Mouse (Mus musculus): ENCODE results near the gene Enox1. TPM values are rescaled to one million over a fixed set of nuclear protein-coding genes. Genes with fewer than 3 reads are reported as not detected.
A peak's percentile ranks its signal among the peaks of the same experiment; 100 is the strongest.
"Not testable (repeated sequence)": the region's sequence is repeated elsewhere in the genome, so short reads cannot be mapped to it uniquely, and the experiment has no call there.

The Enox1 gene
- total RNA-seq (2021), result 1 to 10 TPM; 4.9 to 9.4 TPM
- long read RNA-seq, experiment 1, partial matches to known transcripts, result 0 of 9 reads
- long read RNA-seq, experiment 1, other reads (novel, unspliced or antisense), result 9 of 9 reads
- long read RNA-seq, experiment 2, partial matches to known transcripts, result 0 of 2 reads
- long read RNA-seq, experiment 2, other reads (novel, unspliced or antisense), result 2 of 2 reads

DNA sequence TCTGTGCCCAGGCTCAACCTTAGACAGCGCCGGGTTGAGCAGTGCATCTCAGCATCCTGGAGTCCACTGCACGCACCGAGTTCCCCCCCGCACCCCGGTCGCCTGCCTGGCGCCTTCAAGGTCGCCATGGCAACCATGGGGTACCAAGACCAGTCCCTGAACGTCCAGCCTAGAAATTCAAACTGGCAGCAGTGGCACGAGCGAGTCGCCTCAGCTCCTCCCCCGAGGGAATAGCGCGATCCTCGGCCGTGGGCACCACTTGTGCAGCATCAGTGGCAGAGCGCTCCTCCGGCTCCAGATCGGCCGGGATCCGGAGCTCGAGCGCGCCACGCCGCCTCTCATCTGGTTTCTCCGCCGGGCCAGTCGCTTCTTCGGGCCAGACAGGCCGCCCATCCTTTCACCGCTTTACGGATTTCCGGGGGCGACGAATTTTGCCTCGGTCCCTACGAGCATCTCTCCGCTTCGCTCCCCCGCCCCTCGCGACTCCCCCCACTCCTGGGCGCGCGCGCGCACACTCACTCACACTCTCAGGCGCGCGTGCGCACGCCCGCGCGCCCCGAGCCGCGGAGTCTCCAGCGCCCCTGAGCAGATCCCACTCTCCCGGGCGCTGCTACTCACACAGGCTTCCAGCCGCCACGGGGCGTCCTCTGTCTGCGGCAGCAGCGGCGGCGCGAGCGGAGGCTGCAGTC lies at the start of gene Enox1:
Gene Enox1 (plus strand): TSS at position 542 of the 689 bp plus-strand sequence.
- peak; percentile 75 for DNase-seq

- DNase-seq, result not testable (repeated sequence)
Observed at GRCm38 (mm10) chr14:77110622-77111021, 45.9 kb upstream of the Enox1 start.

DNA sequence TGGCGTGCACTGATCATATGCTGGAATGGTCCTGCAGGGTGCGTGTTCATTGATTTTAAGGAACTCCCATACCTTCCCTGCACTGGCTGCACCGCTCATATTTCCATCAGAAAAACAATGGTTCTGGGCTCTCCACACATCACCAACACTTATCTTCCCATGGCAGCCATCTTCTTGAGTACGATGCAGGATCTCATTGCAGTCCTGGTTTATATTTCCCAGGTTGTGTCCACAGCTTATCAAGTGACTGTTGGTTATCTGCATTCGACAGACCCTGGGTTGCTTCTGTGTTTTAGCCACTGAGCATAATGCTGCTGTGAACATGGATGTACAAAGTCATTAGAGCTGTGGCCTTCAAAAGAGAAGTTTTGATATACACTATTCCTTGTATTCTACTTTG lies 26.0 kb upstream of the Enox1 start:
- DNase-seq, result no peak

- DNase-seq, result no peak
Observed at GRCm38 (mm10) chr14:77136936-77137335, 19.6 kb upstream of the Enox1 start.

DNA sequence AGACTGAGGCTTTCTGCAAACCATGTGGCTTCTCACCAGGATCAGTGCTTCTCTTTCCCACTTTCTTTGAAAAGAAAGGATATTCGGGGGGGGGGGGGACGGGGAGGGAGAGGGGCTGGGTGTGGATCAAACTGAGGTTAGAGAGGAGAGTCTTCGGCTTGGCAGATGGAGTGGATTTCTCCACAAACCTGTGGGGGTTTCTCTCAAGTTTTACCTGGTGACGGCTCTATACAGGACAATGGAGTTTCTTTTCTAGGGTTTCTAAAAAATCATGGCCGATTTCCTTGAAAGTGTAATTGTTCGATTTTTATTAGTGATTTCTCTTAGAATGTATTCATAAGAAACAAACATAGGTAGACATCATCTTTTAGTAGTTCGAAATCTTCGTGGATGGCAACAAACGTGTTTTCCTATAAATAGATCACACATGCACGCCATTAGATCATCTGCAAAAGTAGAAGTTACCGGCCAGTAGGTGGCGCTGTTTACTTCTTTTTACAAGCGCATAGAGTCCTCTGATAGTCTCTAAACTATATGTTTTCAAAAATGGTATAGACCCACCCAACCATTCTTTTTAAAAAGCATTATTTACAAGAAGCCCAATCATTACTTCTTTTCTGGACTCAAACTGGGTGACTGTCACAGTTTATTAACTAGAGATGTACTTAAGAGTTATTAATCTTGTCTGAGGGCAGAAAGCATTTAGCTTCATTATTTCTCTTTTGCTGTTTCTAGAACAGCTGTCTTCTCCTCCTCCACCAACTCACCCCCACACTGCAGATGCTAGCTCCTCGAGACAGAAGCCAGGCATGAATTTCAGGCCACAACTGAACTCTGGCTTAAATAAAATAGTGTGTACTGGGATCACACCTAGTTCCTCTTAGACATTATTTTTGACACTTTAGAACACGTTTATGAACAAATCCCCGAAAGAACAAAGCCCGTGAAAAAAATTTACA lies 15.0 kb upstream of the Enox1 start:
- peak; percentile 86 for DNase-seq

DNA sequence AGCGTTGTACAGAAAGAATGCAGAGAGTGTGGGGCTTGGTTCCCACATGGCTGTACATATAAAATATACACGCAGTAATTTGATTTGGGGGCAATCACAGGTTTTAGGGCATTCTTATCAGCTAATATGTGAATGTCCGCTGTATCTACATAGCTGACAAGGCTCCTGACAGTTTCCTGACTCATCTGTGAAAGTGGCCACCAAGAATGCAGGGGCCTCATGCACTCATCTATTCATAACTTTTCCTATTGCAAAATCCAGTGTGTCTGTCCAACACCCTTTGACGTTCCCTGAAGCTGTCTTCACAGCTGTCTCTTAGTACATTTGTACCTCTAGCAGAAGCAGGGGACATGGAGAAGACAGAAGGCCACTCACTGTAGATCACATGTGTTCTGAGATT lies 11.5 kb upstream of the Enox1 start:
- no peak for DNase-seq

DNA sequence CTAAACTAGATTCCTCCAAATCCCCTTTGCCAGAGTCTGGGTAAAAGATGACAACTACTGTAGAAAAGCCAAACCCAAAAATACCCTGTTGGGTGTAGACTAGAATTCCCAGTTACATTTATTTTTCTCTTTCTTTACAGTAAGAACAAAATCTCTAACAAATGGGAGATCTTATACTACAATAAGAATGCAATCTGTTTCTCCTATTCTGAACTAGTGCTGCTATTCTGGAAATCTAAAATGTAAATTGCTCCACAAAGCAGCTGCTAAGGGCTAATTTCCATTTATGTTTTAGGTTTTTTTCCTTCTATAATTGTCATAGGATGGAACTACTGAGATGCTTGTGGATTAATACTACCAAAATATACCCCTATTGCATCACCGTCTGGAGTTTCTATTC lies 8.9 kb upstream of the Enox1 start:
- DNase-seq, result no peak

- DNase-seq, result no peak
Observed at GRCm38 (mm10) chr14:77150556-77150955, 6.0 kb upstream of the Enox1 start.

- DNase-seq, result peak; percentile 20
Observed at GRCm38 (mm10) chr14:77151431-77151830, 5.1 kb upstream of the Enox1 start.

DNA sequence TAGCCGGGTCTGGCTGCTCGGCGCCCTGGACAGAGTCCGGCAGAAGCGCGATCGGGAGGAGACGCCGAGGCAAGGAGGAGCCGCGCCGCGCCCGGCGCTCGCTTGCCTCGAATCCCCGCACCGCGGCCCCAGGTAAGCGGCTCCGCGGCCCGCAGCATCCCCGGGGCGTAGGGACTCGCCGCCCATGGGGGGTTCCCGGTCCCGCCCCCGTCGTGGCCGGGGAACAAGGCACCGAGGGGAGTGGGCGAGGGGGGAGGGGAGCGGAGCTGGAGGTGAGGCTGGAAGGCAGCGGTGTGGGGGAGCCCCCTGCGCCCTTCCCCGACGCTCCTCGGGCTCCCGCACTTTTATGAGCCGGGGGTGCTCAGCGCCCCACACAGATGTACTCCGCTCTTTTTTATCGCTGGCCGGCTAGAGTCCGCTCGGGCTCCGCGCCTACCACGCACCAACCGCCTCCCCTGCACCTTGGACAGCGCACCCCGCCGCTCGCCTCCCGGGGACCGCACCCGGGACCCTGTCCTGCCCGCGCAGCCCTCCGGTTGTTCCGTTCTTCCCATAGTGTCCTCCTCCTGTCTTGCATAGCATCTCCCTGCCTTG lies 445 bp downstream of the Enox1 start:
- peak; percentile 61 for DNase-seq

GRCm38 (mm10) chr14:77157505-77157911 lies 945 bp downstream of the Enox1 start:
- DNase-seq, result peak; percentile 84

- no peak for DNase-seq
Observed at GRCm38 (mm10) chr14:77159397-77159796, 2.8 kb downstream of the Enox1 start.

DNA sequence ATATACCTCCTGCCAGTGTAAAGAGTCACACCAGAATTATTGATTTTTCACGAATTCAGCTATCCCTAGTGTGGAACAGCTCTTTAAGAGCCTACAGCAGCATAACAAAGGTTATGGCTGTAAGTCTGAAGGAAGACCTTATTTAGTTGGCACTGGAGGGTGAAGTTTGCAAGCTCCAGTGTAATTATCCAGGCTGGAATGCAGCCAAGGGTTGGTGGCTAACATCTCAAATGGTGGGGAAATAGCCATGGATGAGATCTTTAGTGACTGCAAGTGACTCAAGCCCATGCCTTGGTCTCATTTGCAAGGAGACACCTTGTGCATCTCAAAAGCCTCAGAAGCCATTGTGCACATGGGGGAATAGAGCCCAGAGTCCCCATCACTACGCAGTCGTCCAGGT lies 5.9 kb downstream of the Enox1 start:
- peak; percentile 11 for DNase-seq

- no peak for DNase-seq
Observed at GRCm38 (mm10) chr14:77164396-77164795, 7.8 kb downstream of the Enox1 start.

GRCm38 (mm10) chr14:77168161-77168560 lies 11.6 kb downstream of the Enox1 start:
- DNase-seq, result no peak

- DNase-seq, result no peak
Observed at GRCm38 (mm10) chr14:77174491-77174890, 17.9 kb downstream of the Enox1 start.

- no peak for DNase-seq
Observed at GRCm38 (mm10) chr14:77174931-77175330, 18.4 kb downstream of the Enox1 start.

DNA sequence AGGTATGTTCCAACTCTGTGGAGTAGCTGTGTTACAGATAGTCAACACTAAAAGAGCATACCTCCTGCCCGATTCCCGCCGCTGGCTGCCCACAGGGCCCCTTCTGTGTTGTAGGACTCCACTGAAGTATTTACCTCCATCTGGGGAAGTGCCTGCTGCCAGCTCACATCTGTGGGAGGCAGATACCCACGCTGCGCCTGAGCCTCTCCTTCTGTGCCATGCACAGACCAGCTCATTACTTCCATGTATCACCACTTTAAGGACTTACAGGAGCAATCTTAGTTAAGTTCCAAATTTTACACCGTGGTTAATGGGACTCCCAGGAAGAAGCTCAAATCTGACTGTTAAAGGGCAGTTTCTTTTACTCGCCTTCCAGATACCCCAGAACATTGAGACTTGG lies 23.7 kb downstream of the Enox1 start:
- DNase-seq, result no peak

DNA sequence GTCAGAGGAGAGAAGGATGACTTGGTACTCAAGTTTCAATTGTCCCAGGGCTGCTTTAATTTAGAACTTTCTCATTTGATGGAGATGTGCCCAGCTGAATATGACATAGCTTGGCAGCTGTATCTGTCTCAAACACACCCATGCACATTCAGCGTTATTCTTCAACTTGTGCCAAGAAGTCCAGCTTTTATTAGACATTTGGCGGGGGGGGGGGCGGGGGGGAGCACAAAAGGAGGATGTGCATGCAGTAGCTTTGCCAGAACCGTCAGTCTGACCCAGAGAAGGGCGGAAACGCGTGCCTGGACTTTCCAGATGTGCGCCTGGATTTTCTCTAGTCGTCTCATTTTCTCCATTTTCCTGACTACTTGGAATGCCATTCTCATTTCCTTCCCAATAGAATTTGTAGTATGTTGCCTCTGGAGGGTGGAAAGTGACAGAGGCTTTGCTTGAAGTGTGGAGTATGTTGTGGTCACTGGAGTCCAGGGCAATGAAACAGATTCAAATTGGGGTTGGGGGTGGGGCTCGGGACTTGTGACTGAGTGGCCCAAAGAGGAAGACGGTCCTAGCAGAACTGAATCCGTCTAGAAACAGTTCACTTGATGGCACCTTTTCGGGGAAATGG lies 24.3 kb downstream of the Enox1 start:
- no peak for DNase-seq

DNA sequence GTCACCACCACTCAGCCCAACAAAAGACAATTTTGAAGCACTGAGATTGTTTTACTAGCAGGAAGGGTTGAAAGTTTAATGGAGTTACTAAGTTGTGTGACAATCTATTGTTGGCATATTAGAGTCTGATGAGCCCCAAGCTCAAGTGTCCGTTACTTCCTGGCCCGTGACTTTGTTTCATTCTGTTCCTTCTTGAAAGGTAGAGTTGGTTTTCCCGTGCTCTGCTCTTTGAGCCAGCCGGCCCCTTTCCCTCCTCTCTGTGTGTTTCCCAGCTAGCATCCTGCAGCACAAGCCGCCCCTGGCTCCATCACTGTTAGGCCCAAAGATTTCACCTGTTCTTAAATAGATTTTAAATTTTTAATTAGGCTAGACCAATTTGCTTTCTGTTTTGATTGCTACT lies 26.9 kb downstream of the Enox1 start:
- DNase-seq, result no peak

DNA sequence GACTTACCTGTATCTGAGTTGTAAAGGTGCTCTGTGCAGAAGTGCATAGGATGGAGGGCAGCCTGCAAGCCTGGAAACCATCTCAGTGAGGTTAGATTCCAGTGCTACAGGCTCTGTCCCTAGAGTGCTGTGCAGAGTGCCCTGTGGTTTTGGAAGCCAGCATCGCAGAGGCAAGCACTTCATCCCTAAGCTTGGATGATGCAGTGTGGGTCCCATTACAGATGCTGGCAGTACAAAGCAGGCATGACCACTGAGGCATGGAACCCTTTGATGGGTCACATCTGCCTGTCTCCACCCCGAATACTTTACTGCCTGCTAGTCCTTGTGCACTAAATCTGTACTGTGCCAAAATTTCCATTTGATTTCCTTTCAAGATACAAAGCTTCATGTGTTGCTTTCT lies 33.6 kb downstream of the Enox1 start:
- DNase-seq, result no peak

Measured in adrenal gland, postnatal 10 days (tissue).